Mouse (Mus musculus): Measurements from ENCODE around the gene Spats1.

Gene Spats1

DNA sequence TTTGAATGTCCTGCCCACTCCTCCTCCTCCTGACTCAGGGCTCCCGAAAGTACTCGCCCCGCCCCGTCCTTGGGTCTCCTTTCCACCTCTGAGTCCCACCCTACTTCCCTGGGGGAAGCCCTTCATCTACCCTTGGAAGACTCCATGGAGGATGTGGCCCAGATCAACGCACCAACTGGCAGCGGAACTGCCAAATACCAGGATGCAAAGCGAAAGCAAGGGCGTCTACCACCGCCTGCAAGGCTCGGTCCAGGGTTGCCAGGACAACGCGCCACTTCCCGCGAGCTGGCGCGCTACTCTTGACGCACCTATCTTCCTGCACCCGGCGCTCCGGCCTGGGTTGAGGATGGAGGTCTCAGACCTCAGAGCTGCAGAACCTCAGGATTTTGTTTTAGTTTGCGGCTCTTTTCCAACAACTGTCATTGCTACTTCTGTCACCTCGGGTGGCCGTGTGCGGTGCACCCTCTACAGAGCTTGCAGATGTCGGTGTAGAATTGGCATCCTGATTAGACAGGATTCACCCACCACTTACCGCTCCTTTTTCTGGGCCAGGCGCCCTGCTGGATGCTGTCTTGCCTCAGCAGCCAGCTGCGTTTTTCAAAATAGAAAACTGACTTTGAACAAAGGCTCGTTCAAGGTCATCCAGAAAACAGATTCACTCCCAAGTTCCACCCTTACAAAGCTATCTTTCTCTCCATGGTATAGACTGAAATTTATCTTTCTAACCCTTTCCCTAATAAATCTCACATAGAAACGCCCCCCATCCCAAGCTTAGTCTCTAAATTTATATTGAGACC lies at the start of gene Spats1:
TSS of gene Spats1 (minus strand) at position 747 of the 797 bp plus-strand sequence.
- peak; percentile 92 to 95 for DNase-seq (ENCODE audit: low spot score in 2 of 2)

DNA sequence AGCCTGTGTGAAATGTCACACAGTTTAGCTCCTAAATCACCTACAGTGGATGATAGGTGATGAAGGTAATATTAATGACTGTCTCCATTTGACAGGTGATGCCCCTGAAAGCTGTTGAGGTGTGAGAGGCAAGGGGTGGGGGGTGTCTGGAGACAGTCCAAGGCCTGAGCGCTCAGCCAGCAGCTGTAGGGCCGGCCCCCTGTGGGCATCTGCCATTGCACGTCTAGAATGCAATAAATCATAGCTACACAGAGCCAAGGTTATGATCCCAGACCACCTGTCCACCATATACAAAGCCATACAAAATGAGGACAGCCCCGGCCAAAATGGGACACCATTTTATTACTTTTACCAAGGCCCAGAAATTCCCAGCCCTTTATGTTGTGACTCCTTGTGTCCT lies 49.7 kb upstream of the Spats1 start:
- DNase-seq (ENCODE audit: low spot score in 2 of 2), result no peak

DNA sequence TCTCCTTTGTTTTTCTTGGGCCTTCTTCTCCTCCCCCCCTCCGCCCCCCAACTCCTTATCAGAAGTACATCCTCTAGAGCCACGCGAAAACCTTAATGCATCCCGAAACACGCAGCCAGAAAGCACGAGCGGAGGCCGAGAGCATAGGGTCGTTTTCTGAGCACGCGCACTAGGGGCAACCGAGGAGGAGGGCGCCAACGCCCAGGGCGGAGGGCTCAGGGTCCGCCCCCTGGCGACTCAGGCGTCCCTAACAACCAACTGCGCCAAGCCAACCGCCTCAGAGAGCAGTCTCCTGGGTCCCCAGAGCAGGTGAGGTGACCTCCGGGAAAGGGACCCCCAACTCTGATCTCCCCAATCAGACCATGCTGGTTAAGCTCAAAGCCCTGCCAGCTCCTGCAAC lies 48.0 kb upstream of the Spats1 start, which contains the start of gene Tcte1:
TSS of gene Tcte1 (plus strand) at position 172 of the 400 bp plus-strand sequence.
- peak in 1 of 2 experiments; percentile 61 for DNase-seq (ENCODE audit: low spot score in 2 of 2)

DNA sequence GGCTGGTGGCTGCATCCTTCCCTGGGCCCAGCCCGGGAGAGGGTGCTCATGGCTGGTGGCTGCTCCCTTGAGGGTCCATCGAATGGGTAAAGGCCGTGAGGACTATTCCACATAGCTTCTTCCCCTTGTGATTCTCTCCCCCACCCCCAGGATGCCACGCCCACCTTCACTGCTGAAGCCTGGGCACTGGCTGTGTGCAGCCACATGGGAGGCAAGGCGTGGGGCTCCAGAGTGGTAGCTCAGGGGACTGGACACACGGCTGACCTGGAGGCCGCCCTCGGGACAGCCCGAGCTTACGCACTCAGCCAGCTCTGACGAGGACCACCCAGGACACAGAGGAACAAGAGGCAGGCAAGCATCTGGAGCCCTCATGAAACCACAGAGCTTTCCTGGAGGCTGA lies 44.9 kb upstream of the Spats1 start:
- no peak for DNase-seq (ENCODE audit: low spot score in 2 of 2)

DNA sequence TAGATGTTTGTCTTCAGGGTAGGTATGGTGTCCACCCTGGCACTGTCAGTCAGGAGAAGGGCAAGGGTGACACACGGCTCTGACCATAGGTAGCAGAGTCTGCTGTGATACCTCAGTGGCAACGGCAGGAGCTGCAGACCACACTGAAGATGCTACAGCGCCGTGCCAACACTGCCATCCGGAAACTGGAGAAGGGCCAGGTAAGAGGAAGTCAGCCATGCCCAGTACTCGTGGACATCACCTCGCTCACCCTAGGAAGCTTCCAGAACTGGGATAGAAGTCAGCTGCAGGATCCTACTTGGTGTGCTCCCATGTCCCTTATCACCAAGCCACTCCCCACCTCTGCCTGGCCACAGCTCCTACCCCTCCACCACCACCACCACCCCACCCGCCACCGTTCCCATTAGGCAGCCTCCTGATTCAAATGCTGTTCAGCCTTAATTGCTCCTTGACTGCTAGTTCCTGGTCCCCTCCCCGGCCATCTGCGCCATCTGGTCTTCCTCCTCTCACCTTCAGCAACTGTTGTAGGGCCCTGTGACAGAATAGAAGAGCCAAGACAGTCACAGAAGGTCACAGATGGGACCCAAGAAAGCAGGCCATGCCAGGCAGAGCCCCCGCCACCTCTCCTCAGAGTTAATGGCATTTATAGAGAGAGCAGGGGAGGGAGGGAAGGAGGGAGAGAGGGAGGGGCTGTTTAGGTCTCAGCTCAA lies 43.7 kb upstream of the Spats1 start:
- DNase-seq (ENCODE audit: low spot score in 2 of 2), result no peak

DNA sequence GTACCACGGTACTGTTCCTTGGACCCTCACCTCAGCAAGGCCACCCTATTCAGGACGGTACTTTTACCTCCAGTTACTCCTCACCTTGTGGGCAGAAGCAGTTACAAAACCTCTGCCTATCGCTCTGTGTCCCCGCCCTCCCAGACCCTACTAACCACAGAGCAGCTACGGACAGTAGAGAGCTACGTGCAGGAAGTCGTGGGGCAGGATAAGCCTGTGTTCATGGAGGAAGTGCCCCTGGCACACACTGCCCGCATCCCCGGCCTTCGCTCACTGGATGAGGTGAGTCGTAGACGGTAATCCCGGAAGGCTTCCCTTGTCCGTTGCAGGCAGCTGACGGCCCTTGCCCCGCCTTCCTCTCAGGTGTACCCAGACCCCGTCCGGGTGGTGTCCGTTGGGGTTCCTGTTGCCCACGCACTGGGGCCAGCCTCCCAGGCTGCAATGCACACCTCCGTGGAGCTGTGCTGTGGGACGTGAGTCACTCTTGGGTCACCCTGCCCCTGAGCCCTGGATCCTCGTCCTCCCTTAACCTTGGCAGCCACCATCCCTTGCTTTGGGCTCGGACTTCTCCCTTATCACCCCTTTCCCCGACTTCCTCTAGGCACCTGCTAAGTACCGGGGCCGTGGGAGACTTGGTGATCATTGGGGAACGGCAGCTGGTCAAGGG lies 42.5 kb upstream of the Spats1 start:
- no peak for DNase-seq (ENCODE audit: low spot score in 2 of 2)

DNA sequence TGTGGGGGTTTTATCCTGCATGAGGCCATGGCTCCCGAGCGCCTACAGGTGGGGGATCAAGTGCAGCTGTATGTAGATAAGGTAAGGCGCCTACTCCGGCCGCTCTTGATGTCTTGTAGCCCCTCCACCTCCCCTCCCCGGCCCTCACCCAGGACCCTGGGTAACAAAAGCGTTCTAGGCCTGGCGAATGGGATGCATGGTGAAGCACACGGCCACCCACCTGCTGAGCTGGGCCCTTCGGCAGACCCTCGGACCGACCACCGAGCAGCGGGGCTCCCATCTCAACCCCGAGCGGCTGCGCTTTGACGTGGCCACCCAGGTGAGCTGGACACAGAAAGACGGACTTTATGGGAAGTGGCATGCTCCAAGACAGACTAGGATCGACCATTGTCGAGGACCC lies 41.9 kb upstream of the Spats1 start:
- DNase-seq (ENCODE audit: low spot score in 2 of 2), result no peak

DNA sequence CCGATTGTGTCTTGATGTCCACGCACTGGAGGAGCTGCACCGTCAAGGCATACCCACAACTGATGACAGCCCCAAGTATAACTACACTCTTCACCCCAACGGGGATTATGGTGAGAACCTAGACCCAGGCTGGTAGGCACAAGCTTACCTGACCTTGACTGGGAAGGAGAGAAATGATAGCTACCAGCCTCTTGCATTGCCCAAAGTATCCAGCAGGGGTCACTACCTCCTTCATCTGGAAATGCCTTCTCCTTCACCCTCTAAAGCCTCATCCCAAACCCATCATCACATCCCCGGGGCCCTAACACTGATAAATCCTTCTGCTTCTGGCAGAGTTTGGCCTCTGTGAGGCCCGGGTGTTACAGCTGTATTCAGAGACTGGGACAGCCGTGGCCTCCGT lies 41.3 kb upstream of the Spats1 start:
- peak; percentile 78 to 87 for DNase-seq (ENCODE audit: low spot score in 2 of 2)

DNA sequence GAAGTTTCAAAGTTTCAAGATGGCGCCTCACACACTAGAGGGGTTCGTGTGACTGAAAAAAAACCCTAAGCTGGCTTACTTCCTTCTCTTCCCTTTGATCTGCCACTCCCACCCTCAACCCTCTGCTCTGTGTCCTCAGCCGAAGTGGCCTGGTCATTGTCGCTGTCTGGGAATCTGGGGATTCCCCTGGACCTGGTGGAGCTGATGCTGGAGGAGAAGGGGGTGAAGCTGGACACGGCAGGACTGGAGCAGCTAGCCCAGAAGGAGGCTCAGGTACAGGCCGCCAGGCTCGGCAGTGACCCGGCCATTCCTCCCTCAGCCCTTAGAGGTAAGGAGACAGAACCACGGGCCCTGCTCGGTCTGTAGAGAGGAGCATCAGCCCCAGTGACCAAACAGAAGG lies 40.6 kb upstream of the Spats1 start:
- no peak for DNase-seq (ENCODE audit: low spot score in 2 of 2)

DNA sequence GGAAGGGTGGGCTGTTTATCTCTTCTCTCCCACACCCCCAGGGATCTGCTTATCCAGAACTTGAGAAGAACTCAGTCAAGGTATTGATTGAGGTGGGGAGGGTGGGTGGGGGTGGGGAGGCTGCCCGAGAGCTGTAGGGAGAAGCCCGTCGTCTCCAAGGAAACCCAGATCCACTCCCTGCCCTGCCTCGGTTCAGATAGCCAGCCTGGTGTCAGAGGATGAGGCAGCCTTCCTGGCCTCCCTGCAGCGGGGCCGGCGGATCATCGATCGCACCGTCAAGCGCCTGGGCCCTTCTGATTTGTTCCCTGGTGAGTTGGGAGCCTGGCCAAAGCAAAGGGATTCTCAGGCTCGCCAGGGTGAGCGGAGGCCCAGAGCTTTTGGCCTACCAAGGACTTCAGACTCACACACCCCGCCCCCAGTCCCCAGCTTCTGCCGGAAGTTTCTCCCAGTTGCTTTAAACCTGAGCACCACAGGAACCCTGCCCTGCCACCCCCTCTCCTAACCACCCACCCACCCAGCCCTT lies 40.0 kb upstream of the Spats1 start:
- no peak for DNase-seq (ENCODE audit: low spot score in 2 of 2)

DNA sequence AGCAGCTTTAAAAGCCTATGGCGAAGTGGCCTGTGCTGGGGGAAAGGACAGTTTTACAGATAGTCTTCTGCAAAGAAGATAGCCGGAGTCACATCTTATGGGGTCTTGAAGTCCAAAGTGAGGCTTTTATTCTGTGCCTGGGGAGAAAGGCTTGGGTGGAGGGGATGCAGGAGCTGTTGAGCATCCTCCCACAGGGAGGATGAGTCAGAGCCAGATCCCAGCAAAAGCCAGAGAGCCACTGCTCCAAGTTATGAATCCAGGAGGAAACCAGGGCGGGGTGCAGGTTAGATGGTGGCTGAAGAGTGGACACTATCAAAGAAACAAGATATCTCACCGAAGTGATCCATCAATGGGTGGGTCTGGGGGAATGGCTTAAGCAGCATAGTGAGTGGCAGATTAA lies 36.5 kb upstream of the Spats1 start:
- DNase-seq (ENCODE audit: low spot score in 2 of 2), result no peak

DNA sequence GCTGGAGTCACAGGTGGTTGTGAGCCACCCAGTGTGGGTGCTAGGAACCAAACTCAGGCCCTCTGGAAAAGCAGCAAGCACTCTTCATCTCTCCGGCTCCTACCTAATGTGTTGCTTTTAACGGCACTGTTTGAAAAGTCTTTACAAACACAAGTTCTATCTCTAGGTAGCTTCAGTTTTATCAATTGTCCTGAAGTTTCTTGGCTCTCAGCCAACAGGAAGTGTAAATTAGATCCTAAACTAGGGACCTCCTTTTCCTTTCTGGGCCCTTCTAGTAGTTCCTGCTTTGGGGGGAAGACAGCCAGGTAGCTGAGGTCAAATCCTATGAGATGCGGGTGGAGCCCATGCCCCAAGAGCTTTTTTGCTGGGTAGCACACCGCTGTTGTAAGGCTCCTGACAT lies 35.7 kb upstream of the Spats1 start:
- no peak for DNase-seq (ENCODE audit: low spot score in 2 of 2)

DNA sequence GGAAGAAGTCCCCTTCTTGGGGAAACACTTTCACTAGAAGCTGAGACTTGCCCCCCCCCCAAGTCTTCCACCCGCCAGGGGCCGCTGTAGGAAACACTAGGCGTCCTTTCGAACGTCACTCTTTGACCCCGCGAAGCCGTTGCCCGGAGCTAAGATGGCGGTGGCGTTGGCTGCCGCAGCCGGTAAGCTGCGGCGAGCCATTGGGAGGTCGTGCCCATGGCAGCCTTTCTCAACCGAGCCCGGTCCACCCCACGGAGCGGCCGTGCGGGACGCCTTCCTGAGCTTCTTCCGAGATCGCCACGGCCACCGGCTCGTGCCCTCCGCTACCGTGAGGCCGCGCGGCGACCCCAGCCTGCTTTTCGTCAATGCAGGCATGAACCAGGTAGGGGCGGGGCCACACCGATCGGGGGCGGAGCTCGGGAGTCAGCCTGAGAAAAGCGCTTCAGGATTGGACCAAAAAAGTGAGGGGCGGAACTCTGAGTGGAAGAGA lies 31.5 kb upstream of the Spats1 start, which contains the start of gene Aars2:
TSS of gene Aars2 (plus strand) at position 142 of the 490 bp plus-strand sequence.
- DNase-seq (ENCODE audit: low spot score in 2 of 2), result peak; percentile 95 to 96

DNA sequence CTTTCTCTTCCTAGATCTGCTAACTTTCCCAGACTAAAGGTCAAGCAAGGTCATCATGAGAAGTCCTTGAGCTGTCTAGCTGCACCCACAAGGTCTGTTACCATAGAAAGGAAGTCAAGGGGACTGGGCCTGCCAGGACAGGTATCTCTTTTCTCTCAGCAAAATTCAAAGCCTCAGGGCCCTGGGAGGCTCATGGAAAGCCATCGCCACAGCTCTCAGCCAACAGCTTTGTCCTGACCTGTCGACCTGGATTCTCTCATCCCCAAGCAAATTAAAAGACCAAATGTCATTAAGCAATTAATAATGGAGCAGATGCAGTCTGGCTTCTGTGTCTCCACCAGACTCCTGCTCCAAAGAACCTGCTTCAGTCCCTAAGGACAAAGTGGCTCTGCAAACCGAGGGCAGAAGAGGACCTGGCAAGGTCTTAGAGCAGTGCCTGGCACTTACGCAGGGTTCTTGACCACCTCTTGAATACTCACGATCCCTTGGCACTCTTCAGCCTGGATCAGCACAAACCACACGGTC lies 30.8 kb upstream of the Spats1 start:
- no peak for DNase-seq (ENCODE audit: low spot score in 2 of 2)

DNA sequence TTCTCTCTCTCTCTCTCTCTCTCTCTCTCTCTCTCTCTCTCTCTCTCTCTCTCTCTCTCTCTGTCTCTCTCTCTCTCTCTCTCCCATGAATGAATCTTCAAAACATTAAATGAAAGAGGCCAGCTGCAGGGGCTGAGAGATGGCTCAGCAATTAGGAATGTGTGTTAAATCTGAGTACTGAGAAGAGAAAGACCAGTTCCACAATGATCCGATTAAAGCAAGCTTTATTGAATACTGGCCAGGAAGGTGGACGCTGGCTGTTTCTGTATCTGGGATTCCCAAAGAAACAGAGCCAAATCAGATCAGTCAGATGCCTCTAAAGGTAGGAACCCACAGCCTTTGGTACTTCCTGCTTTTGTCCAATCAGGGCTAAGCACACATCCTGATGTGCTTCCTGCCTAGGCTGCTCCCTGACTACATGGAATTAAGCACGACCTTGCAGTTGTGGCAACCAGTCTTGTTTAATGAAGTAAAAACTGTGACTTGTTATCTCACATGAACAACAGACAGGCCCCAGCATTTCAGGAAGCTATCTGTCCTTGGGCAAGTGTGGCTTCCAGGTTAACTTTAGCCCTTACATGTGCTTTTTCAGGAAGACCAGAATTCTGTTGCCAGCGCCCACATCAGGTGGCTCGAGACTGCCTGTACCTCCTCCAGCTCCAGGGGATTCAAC lies 28.2 kb upstream of the Spats1 start:
- no peak for DNase-seq (ENCODE audit: low spot score in 2 of 2)

DNA sequence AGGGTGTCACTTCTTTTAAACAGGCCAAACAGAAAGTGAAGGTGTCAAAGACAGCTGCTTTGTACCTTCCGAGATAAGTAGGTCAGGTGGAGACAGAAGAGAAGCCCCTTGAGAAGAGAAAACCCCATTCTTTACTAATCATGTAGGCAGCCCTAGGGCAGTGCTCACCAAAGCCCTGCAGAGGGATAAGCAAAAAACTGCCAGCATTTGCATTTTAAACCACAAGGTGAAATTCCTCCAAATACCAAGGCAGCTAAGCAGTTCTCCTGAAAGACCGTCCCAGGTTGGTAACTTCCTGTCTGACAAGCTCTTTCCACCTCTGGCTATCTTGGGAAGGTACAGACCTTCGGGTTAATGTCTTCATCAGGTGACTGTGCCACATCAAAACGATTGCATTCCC lies 27.1 kb upstream of the Spats1 start:
- no peak for DNase-seq (ENCODE audit: low spot score in 2 of 2)

DNA sequence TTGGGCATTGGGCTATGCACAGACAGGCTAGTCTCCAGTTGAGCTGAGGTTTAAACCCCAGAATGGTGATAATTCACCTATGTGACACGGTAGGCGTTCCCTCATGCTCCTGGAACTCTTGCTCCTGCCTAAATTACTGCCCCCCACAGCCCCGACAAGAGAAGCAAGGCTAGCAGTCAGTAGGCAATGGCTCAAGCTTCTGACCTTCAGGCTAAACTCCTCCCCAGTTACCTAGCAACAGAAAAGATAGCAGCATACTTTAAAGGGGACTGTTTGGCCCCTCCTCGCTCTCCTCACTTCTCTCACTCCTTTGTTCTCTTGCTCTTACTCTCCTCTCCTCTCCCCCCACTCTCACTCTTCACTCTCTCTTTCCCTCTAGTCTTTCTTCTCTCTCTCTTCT lies 25.8 kb upstream of the Spats1 start:
- no peak for DNase-seq (ENCODE audit: low spot score in 2 of 2)

DNA sequence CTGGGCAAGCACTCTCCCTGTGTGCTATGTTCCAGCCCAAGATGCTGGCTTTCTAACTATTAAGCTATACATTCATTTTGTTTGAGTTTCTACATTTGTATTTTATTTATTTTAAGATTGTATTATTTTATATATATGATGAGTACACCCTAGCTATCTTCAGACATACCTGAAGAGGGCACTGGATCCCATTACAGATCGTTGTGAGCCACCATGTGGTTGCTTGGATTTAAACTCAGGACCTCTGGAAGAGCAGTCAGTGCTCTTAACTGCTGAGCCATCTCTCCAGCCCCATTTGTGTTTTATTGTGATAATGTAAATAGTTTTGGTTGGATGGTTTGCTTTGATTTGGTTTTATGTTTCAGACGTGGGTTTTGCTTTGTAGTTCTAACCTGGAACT lies 24.3 kb upstream of the Spats1 start:
- no peak for DNase-seq (ENCODE audit: low spot score in 2 of 2)

DNA sequence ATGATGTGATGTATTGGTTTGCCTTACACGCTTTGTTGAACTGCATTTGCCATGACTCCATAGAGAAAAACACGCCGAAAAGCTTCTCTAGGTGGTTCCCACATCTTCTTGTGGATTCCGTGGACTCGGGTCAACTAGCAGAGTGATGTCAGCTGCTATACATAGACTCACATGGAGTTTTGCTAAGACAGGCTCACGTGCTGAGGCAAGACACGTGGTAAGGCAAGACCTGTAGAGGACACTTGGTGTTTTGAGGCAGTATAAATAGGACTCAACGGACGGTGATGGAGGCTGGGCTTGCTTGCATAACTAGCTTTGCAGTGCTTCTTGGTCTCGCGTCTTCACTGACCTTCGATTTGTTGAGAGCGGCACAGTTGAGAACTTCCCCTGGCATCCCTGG lies 23.2 kb upstream of the Spats1 start:
- no peak for DNase-seq (ENCODE audit: low spot score in 2 of 2)

DNA sequence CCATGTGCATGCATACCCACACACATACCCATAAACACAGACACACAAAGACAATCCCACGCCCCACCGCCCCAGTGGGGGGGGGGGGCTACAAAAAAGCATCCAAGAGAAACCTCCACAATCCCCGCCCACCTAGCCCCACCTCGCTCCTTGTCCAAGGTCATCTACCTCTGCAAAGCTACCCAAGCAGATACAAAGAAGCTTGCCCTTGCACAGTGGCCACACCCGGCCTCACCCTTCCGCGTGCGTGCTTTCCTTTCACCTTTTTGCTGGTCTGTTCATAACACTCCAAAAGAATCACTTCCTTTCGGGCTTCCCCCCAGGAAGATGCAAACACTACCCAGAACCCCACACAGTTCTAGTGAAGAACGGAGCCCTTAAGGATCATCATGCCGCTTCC lies 20.2 kb upstream of the Spats1 start:
- DNase-seq (ENCODE audit: low spot score in 2 of 2), result no peak

DNA sequence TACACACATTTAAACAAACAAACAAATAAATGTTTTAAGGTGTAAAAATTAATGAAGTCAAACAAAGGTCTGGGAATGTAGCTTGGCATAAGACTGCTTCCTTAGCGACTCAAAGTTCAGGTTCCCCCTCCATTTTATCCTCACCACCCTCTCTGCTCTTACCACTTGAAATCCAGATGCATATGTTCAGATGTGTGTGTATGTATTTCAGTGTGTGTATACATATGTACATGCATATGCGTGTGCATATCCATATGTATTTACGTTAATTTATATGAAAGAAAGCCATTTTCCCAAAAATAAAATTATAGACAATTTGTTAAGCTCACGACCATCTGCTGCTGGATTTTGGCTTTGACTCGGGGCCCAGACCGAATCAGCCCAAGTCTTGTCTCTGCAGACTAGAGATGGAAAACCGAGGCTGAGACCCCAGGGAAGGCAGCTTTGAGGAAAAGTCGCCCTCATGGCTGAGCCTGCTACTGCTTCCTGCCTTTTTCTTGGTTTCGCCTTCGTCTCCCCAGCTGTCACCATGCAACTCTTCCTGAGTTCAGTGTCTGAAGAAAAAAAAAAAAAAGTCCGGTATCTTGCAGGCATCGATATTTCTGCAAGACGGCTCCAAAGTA lies 15.4 kb upstream of the Spats1 start:
- no peak for DNase-seq (ENCODE audit: low spot score in 2 of 2)
